Mouse (Mus musculus) G1E-ER4 (cell line): ENCODE data around the gene Mpz. TPM values are rescaled to one million over a fixed set of nuclear protein-coding genes. Genes with fewer than 3 reads are reported as not detected.

Source experiments
- GATA1 ChIP-seq: IDR thresholded peaks from one replicate; pipeline ENCODE4 v1.8.0; 2012; ENCODE audit warnings: low read length, inconsistent platforms
- polyA plus RNA-seq: library from polyadenylated mRNA; stranded (reverse); fragments of >175 nt; gene quantifications from 2 replicates; pipeline ENCODE4 v1.2.3, GENCODE M21; 2012

Mpz gene
- polyA plus RNA-seq, 1 experiment: not detected

GRCm38 (mm10) chr1:171169913-171170312 is 19.4 kb downstream of the Mpz start:
- no peak for TF ChIP-seq GATA1

GRCm38 (mm10) chr1:171171138-171171537 is 20.6 kb downstream of the Mpz start:
- no peak for TF ChIP-seq GATA1

- no peak for TF ChIP-seq GATA1
These were observed 22.3 kb downstream of the Mpz start for GRCm38 (mm10) chr1:171172779-171173178.

GRCm38 (mm10) chr1:171179487-171180171 is 29.1 kb downstream of the Mpz start:
- TF ChIP-seq GATA1: no peak

- TF ChIP-seq GATA1: no peak
These were observed 32.5 kb downstream of the Mpz start for GRCm38 (mm10) chr1:171183025-171183424.

GRCm38 (mm10) chr1:171183620-171184019 is 33.1 kb downstream of the Mpz start:
- no peak for TF ChIP-seq GATA1

- no peak for TF ChIP-seq GATA1
These were observed 33.8 kb downstream of the Mpz start for GRCm38 (mm10) chr1:171184314-171184713.

GRCm38 (mm10) chr1:171185655-171186054 is 35.1 kb downstream of the Mpz start:
- TF ChIP-seq GATA1: no peak

- no peak for TF ChIP-seq GATA1
These were observed 37.6 kb downstream of the Mpz start for GRCm38 (mm10) chr1:171187851-171188700.

- TF ChIP-seq GATA1: no peak
These were observed 38.5 kb downstream of the Mpz start for GRCm38 (mm10) chr1:171189046-171189445.

- TF ChIP-seq GATA1: no peak
These were observed 39.1 kb downstream of the Mpz start for GRCm38 (mm10) chr1:171189476-171190114.

GRCm38 (mm10) chr1:171190832-171191231 is 40.3 kb downstream of the Mpz start:
- no peak for TF ChIP-seq GATA1

- TF ChIP-seq GATA1: no peak
These were observed 41.8 kb downstream of the Mpz start for GRCm38 (mm10) chr1:171192283-171192682.

- no peak for TF ChIP-seq GATA1
These were observed 42.8 kb downstream of the Mpz start for GRCm38 (mm10) chr1:171193093-171193840.
